Mouse (Mus musculus): Measurements from ENCODE around the gene Vdr.

The Vdr gene

DNA sequence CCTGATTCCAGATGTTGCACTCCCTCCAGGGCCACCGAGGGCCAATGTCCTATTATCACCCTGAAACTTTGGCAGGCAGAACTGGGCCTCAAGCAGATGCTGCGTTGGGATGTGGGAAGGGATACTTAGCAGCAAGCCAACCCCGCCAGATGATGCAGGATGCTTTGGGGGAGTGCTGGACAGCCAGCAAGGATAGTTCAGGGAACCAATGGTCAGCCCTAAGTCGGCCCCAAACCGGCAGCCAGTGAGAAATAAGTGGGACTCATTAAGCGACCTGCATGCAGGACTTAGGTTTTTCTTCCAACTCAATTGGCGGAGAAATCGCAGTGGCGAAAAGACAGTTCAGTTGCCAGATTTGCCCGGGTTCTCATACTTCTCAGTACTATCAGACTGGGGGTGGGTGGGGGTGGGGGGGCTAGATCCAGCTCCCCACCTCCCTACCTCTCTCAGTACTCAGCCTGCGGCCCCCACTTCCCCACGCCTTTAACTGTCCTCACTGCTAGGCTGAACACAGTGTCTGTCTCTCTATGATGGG is 80.1 kb downstream of the Vdr start:
- peak; percentile 20; the same call in 1 of the 2 replicates for ATAC-seq (ENCODE audit: low TSS enrichment)

DNA sequence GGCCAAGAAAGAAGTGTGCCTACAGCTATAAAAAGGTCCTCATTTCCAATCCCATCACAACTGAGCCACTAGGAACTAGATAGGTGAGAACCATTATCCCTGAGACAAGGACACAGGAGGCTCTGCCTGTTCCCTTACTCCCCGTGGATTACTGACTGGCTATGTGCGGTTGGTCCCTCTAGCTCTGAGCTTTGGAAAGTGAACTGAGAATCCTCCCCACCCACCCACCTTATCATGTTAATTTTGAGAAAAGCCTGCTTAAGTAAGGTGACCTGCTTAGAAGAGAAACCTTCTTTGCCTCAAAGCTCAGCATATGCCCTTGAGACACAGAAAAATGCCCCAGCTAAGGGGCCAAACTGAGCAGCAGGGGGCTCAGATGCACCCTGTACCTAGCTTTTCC is 81.0 kb downstream of the Vdr start:
- ATAC-seq (ENCODE audit: low TSS enrichment): no peak

- ATAC-seq (ENCODE audit: low TSS enrichment): no peak
Observed at GRCm38 (mm10) chr15:97828901-97829338, 81.5 kb downstream of the Vdr start.

DNA sequence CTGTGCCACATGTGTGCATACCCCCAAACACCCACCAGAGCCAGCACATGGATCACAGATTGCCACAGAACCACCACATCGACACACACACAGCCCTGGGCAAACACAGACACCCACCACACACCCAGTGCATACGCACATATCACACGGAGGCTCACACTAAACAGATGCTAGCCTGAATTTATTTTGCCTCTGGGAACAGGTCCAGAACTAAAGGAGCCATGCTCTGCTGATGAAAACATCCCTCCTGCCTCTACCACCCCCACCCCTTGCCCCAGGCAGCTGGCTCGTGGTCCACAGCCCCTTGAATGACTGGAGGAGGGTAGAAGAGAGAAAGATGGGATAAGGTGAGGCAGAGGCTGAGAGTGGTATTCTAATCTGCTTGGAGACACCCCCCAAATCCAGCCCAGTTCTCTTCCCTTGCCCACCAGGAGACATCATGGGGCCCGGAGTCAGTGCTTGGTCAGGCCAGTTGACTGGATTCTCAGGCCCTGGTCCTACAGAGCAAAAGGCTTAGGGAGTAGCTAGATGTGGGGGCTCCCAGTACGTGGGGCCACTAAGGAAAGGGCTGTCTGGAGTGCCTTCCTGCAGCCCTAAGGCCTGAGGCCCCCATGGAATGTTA is 82.1 kb downstream of the Vdr start:
- peak; percentile 39 for ATAC-seq (ENCODE audit: low TSS enrichment)

DNA sequence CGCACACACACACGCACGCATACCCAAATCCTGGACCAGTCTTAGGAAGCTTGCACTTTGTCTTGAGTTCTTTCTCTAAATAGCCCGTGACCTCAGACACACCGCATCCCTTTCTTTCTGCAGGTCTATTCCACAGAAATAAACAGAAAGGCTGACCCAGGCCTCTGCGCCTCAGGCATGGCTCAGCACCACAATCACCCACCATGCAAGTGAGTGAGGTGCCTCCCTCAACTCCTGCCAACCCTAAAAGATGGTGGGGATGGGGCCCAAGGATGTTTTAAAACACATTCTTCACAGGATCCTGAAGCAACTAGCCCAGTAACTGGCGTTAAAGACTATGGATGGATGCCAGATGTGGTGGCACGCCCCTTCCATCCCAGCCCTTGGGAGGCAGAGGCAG is 83.0 kb downstream of the Vdr start:
- ATAC-seq (ENCODE audit: low TSS enrichment): no peak

- ATAC-seq (ENCODE audit: low TSS enrichment): no peak
Observed at GRCm38 (mm10) chr15:97826588-97827261, 83.7 kb downstream of the Vdr start.

GRCm38 (mm10) chr15:97825941-97826587 is 84.4 kb downstream of the Vdr start:
- ATAC-seq (ENCODE audit: low TSS enrichment): no peak

DNA sequence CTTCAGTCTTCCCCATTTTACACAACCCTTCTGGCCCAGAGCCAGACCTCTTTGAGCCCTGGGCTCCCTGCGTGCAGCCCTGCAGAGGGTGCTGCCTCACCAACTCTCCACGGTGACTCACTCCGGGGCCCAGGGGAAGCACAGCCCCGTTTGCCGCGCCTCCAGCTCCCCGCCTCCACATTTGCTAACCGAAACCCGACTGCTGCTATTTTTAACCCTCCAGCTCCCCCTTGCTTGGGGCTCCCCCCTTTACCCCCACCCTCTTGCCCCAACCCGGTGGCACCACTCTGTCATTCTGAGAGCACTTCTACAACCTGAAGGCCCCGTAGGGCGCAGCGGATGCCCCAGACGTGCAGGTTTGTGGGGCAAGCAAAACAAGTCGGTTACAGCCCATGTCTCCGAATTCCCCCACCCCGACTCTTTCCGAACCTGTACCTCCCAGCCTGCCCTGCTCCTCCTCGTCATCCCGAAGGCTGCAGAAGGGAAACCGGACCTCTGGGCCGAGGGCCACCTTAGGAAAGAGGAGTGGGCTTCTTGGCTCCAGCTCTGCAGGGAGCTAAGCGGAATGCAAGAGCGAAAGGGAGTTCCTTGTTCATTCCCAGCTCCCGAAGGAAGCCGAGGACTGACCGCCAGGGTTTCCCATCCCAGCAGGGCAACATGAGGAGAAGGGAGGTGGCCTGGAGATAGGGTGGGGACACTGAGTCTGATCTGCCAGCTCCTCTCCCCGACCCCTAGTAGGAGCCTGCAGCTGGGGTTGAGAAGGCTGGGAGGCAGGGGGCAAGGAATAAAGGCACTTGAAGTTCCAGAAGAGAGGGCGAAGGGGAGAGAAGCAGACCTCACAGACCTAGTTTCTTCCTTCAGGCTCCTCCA is 85.1 kb downstream of the Vdr start:
- peak; percentile 65 for ATAC-seq (ENCODE audit: low TSS enrichment)

- ATAC-seq (ENCODE audit: low TSS enrichment): no peak
Observed at GRCm38 (mm10) chr15:97824042-97824441, 86.4 kb downstream of the Vdr start.

DNA sequence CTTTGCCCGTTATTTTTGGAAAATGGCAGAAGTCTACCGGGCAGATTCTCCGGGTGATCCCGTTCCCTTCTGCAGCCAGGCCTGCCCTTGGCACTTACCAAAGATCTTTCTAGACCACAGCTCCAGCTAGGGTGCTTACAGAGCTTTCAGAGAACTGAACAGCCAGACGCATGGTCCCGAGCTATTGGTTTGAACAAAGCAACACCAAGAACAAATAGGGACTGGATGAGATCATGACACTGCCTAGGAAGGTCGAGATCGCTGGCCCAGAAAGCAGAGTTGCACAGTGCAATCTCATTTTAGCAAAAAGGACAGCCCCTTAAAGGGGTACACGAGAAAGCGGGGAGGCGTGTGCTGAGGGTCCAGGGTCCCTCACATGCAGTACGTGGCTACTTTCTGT is 87.0 kb downstream of the Vdr start:
- ATAC-seq (ENCODE audit: low TSS enrichment): no peak

DNA sequence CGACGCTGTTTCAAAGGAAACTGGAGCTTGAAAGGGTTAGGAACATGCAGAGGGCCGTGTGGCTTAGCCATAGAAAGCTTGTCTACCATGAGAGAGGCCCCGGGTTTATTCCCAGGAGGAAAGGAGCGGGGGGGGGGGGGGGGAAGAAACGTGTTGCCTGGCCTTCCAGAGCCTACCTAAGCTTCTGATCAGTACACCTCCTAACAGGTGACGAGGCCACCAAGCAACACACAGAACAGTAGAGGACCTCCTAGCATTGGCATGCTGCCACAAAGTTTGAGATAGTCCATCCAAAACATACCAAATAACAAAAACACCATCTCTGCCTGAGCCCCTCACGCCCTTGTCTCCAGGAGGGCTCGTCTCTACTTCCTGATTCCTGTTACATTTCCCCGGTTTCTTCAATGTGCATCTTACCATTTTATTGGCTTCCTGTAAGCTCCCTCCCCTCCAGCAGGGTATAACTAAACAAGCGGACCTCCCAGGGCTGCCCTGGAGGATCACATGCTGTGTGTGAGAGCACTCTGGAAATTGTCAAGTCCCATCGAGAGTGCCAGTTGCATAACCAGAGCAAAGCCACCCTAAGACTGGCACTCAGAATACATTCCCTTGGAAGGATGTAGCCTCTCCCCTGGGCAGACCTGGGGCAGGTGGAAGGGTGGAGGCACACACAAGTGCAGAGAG is 87.7 kb downstream of the Vdr start:
- no peak for ATAC-seq (ENCODE audit: low TSS enrichment)

DNA sequence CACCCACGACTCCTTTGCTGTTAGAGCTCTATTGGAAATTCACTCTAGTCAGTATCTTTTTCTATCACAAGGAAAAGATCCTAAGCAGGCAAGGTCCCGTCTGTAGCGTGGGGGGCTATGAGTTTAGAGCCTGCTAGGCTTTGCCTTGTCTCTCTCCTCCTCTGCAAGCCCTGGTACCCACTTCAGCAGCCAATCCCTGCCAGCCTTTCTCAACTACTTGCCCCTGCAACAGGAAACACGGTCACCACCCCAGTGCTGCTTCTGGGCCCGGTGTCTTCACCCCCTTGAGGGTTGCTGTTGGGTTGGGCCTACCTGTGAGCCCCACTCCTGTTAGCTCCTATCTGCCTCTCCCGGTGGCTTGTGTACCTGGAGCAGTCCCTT is 88.5 kb downstream of the Vdr start:
- no peak for ATAC-seq (ENCODE audit: low TSS enrichment)

- ATAC-seq (ENCODE audit: low TSS enrichment): no peak
Observed at GRCm38 (mm10) chr15:97821321-97821982, 89.0 kb downstream of the Vdr start.

GRCm38 (mm10) chr15:97819937-97820336 is 90.5 kb downstream of the Vdr start:
- no peak for ATAC-seq (ENCODE audit: low TSS enrichment)

- no peak for ATAC-seq (ENCODE audit: low TSS enrichment)
Observed at GRCm38 (mm10) chr15:97816199-97816994, 94.0 kb downstream of the Vdr start.

GRCm38 (mm10) chr15:97815254-97815653 is 95.2 kb downstream of the Vdr start:
- no peak for ATAC-seq (ENCODE audit: low TSS enrichment)

DNA sequence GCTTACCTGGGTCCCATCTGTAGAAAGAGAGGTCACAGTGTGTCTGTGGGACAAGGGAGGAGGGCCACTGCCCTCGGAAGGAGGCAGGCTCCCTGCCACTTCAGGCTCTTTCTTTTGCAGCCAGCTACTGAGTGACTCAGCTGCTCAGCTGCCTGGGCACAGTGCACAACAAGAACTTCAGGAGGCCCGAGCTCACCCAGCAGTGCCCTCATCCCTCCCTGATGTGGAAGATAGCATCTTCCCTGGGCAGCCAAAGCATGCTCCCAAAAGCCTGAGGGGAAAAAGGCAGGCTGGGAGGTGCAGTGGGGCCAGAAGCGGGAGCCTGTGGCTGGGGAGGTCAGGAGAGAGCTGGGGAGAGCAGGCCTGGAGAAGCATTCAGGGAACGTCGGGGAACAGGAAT is 95.7 kb downstream of the Vdr start:
- no peak for ATAC-seq (ENCODE audit: low TSS enrichment)

DNA sequence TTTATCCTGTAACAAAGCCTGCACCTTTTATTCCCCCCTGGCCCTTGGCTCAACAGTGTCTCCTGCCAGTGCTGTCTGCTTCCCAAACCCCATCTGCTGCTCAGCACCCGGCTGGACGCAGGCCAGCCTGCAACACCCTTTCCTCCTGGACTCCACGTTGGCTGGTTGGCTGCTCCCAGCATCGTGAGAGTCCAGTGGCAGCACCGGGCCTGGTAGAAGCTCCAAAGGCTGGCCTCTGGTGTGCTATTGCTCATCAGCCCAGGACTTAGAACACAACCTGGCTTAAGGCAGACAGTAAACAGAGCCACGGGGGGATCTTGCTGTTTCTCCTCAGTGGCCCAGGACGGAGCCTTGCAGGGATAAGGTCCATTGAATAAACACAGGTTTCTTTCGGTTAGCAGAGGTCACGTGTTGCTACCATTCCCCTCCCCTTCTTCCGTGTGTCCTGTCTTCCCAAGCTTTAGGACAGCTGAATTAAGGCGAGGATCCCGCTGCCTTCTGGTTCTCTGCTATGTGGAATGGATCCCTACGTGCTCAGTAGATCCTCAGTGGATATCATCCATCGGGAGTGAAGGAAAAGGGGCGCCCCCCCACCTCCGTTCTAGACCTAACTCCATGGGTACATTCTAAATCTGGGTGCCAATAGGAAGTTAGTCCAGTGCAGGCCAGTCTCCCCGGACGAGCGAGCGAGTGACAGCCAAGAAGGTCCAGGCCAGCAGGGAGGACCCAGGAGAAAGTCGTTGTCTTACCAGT is 96.8 kb downstream of the Vdr start:
- 0 out of 2 replicates have a peak, but pooled peaks have one; percentile 4 for ATAC-seq (ENCODE audit: low TSS enrichment)

DNA sequence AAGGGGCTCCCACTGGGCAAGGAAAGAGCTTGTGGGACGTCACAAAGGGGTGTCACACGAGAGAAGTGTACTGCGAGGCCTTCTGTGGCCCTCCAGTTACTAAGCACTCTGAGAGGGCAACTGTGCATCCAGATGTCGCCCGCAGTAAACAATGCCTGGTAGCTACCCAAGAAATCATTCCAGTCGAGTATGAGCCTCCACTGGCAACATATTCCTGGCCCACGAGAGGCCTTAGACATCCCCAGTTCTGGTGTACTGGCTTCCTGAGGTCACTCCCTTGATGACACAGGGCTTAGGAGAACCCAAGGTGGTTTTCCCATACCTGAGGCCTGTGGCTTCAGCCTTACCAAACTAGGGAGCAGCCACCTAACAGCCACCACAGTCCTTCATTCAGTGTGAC is 97.6 kb downstream of the Vdr start:
- ATAC-seq (ENCODE audit: low TSS enrichment): no peak
